Mouse (Mus musculus) CH12.LX (cell line): ENCODE measurements around the gene Depdc1b. TPM values are rescaled to one million over a fixed set of nuclear protein-coding genes. Genes with fewer than 3 reads are reported as not detected.

Experiments
- DNase-seq: peaks from one replicate; pipeline ENCODE4 v3.0.0-alpha.2; 2013; ENCODE audit errors: extremely low read depth
- H3K27ac ChIP-seq: 2 replicates; pipeline ENCODE4 v1.5.1; 2012; ENCODE audit warnings: low read depth, mild to moderate bottlenecking, control low read depth, moderate library complexity; ENCODE audit not compliant: insufficient read depth
- H3K27me3 ChIP-seq: replicated peaks from 2 replicates; pipeline ENCODE3; 2012; ENCODE audit warnings: inconsistent platforms
- H3K36me3 ChIP-seq, 2 experiments: replicated peaks in 1 of 2; 2 replicates each; pipeline versions ENCODE3 to v1.6.1; 2012; ENCODE audit warnings: inconsistent platforms in 1 of 2, low read length in 1 of 2, mild to moderate bottlenecking in 1 of 2, mixed read lengths in 1 of 2, moderate library complexity in 1 of 2; ENCODE audit not compliant: control insufficient read depth in 1 of 2, insufficient read depth in 1 of 2
- H3K4me1 ChIP-seq, 2 experiments: 2 replicates each; pipeline ENCODE4 v1.6.1; 2012; ENCODE audit warnings: inconsistent platforms in 1 of 2, moderate library complexity in 1 of 2; ENCODE audit not compliant: insufficient read depth in 2 of 2, control insufficient read depth in 1 of 2
- H3K4me2 ChIP-seq: 2 replicates; pipeline ENCODE4 v1.6.1; 2012; ENCODE audit warnings: low read depth, mild to moderate bottlenecking, control low read depth; ENCODE audit not compliant: poor library complexity, insufficient read depth, severe bottlenecking
- H3K4me3 ChIP-seq, 3 experiments: fragments of 150-350 bp in 1 of 3; sonication (generic) in 1 of 3; replicated peaks in 1 of 3; 2 replicates each; pipeline versions ENCODE3 to v1.5.1; 2011 to 2012; ENCODE audit warnings: low read depth in 2 of 3, low read length in 2 of 3, mild to moderate bottlenecking in 2 of 3, moderate library complexity in 2 of 3, control low read depth in 1 of 3, improper control_type of control experiment in 1 of 3, inconsistent platforms in 1 of 3, mixed read lengths in 1 of 3; ENCODE audit not compliant: poor library complexity in 1 of 3
- H3K79me2 ChIP-seq: replicated peaks from 2 replicates; pipeline ENCODE4 v1.6.1; 2012; ENCODE audit warnings: mild to moderate bottlenecking, moderate library complexity; ENCODE audit not compliant: control insufficient read depth, poor library complexity, insufficient read depth, severe bottlenecking; ENCODE audit errors: extremely low read depth
- H3K9ac ChIP-seq: 2 replicates; pipeline ENCODE4 v1.6.1; 2012; ENCODE audit warnings: low read depth, mild to moderate bottlenecking, control low read depth, moderate library complexity; ENCODE audit not compliant: insufficient read depth
- H3K9me3 ChIP-seq: replicated peaks from 2 replicates; pipeline ENCODE3; 2012; ENCODE audit warnings: low read length, inconsistent platforms, mixed read lengths
- BHLHE40 ChIP-seq: IDR thresholded peaks from 2 replicates; pipeline ENCODE4 v1.6.1; 2011; ENCODE audit warnings: mild to moderate bottlenecking, low read depth, low read length, improper control_type of control experiment
- CHD1 ChIP-seq: IDR thresholded peaks from 2 replicates; pipeline ENCODE4 v1.6.1; 2012; ENCODE audit warnings: low read depth, low read length, improper control_type of control experiment, inconsistent platforms
- CHD2 ChIP-seq: IDR thresholded peaks from 2 replicates; pipeline ENCODE4 v1.6.1; 2011; ENCODE audit warnings: low read length, improper control_type of control experiment
- CTCF ChIP-seq, 2 experiments: IDR thresholded peaks in 1 of 2; conservative IDR thresholded peaks in 1 of 2; 2 replicates each; pipeline ENCODE4 v1.5.1; 2011 to 2012; ENCODE audit warnings: low read depth in 2 of 2, low read length in 2 of 2, improper control_type of control experiment in 1 of 2, inconsistent platforms in 1 of 2, mild to moderate bottlenecking in 1 of 2, moderate library complexity in 1 of 2
- E2F4 ChIP-seq: IDR thresholded peaks from 2 replicates; pipeline ENCODE4 v1.6.1; 2011; ENCODE audit warnings: low read depth, low read length, improper control_type of control experiment; ENCODE audit not compliant: insufficient replicate concordance
- EP300 ChIP-seq: IDR thresholded peaks from 2 replicates; pipeline ENCODE4 v1.6.1; 2011; ENCODE audit warnings: low read length, improper control_type of control experiment
- ETS1 ChIP-seq: conservative IDR thresholded peaks from 2 replicates; pipeline ENCODE4 v1.6.1; 2012; ENCODE audit warnings: low read depth, mild to moderate bottlenecking, inconsistent platforms, low read length, improper control_type of control experiment, moderate library complexity
- GABPA ChIP-seq: IDR thresholded peaks from 2 replicates; pipeline ENCODE4 v1.6.1; 2012; ENCODE audit warnings: low read depth, low read length, improper control_type of control experiment, inconsistent platforms; ENCODE audit not compliant: insufficient replicate concordance
- IRF4 ChIP-seq: IDR thresholded peaks from 2 replicates; pipeline ENCODE4 v1.6.1; 2014; ENCODE audit warnings: low read depth, mild to moderate bottlenecking, inconsistent platforms, low read length, improper control_type of control experiment
- JUN ChIP-seq: IDR thresholded peaks from 2 replicates; pipeline ENCODE4 v1.6.1; 2011; ENCODE audit warnings: low read depth, mild to moderate bottlenecking, low read length, improper control_type of control experiment, moderate library complexity; ENCODE audit not compliant: insufficient read depth
- JUND ChIP-seq: conservative IDR thresholded peaks from 2 replicates; pipeline ENCODE4 v1.6.1; 2011; ENCODE audit warnings: low read depth, low read length, improper control_type of control experiment
- MAX ChIP-seq: IDR thresholded peaks from 2 replicates; pipeline ENCODE4 v1.6.1; 2011; ENCODE audit warnings: low read length, improper control_type of control experiment
- MAZ ChIP-seq: IDR thresholded peaks from 2 replicates; pipeline ENCODE4 v1.6.1; 2012; ENCODE audit warnings: low read depth, mild to moderate bottlenecking, inconsistent platforms, low read length, improper control_type of control experiment, moderate library complexity
- MEF2A ChIP-seq: IDR thresholded peaks from 2 replicates; pipeline ENCODE4 v1.6.1; 2014; ENCODE audit warnings: low read depth, mild to moderate bottlenecking, inconsistent platforms, low read length, improper control_type of control experiment, borderline replicate concordance
- MXI1 ChIP-seq: IDR thresholded peaks from 2 replicates; pipeline ENCODE4 v1.6.1; 2011; ENCODE audit warnings: mild to moderate bottlenecking, low read depth, low read length, improper control_type of control experiment
- MYC ChIP-seq: IDR thresholded peaks from 2 replicates; pipeline ENCODE4 v1.6.1; 2011; ENCODE audit warnings: low read depth, mild to moderate bottlenecking, improper control_type of control experiment, low read length
- NELFE ChIP-seq: IDR thresholded peaks from 2 replicates; pipeline ENCODE4 v1.6.1; 2011; ENCODE audit warnings: low read depth, low read length, improper control_type of control experiment
- POLR2A ChIP-seq: IDR thresholded peaks from 2 replicates; pipeline ENCODE4 v1.6.1; 2011; ENCODE audit warnings: low read depth, mild to moderate bottlenecking, improper control_type of control experiment, low read length
- RAD21 ChIP-seq: IDR thresholded peaks from 2 replicates; pipeline ENCODE4 v1.6.1; 2011; ENCODE audit warnings: low read depth, mild to moderate bottlenecking, low read length, improper control_type of control experiment, moderate library complexity
- SIN3A ChIP-seq: IDR thresholded peaks from 2 replicates; pipeline ENCODE4 v1.6.1; 2012; ENCODE audit warnings: low read length, improper control_type of control experiment, inconsistent platforms
- TBP ChIP-seq: conservative IDR thresholded peaks from 2 replicates; pipeline ENCODE4 v1.6.1; 2011; ENCODE audit warnings: low read depth, low read length, improper control_type of control experiment
- TCF12 ChIP-seq: IDR thresholded peaks from 2 replicates; pipeline ENCODE4 v1.6.1; 2014; ENCODE audit warnings: low read depth, mild to moderate bottlenecking, inconsistent platforms, low read length, improper control_type of control experiment
- ZMIZ1 ChIP-seq: IDR thresholded peaks from 2 replicates; pipeline ENCODE4 v1.6.1; 2012; ENCODE audit warnings: low read depth, mild to moderate bottlenecking, inconsistent platforms, low read length, improper control_type of control experiment
- ZNF384 ChIP-seq: IDR thresholded peaks from 2 replicates; pipeline ENCODE4 v1.6.1; 2012; ENCODE audit warnings: low read depth, low read length, improper control_type of control experiment, inconsistent platforms
- dilution Hi-C: fragments of 300-500 bp; cut with MboI; formaldehyde crosslinking; loops from 2 replicates; pipeline ENCODE4 v1.14.3; 2020; ENCODE audit warnings: low sequenced_read_pairs; ENCODE audit not compliant: extremely low pct_unique_long_range_greater_than_20kb, extremely low pct_ligation_motif_present
- in situ Hi-C: fragments of 300-500 bp; cut with MboI; formaldehyde crosslinking; loops from 3 replicates; pipeline ENCODE4 v1.14.3; 2019; ENCODE audit warnings: low sequenced_read_pairs, low pct_ligation_motif_present, low pct_unique_long_range_greater_than_20kb, mixed read lengths
- polyA plus RNA-seq: library from polyadenylated mRNA; unstranded; fragments of >175 nt; gene quantifications from 2 replicates; pipeline ENCODE4 v1.2.1, GENCODE M21; 2012; ENCODE audit warnings: low read depth; ENCODE audit not compliant: insufficient read length
- total RNA-seq, 2 experiments: library from RNA; depleted of rRNA; stranded (reverse); fragments of 300-350 nt in 1 of 2; fragments of >200 nt in 1 of 2; gene quantifications; 2 replicates each; pipeline ENCODE4 v1.2.3; 2012 to 2014

Gene Depdc1b
- total and polyA plus RNA-seq, 3 experiments, result 11.1 to 17.8 (median 15.7) TPM

DNA sequence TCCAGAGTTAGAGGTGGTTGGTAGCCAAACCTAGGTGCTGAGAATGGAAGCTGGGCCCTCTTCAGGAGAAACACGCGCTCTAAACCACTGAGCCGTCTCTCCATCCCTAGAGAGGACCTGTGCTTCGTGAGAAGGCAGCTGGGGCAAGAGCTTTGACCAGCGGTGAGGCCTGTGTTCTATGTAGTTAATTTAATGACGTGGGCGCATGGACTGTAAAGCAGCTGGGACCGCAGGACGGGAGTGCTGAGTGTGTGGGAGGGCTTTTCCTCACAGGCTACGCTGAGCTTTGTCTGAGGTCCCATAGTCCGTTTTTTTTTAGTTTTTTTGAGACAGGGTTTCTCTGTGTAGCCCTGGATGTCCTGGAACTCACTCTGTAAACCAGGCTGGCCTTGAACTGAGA lies 20.1 kb downstream of the Depdc1b start:
- Histone ChIP-seq H3K4me2 (peak overlapping the region; percentile 30; the same call in 1 of the 2 replicates), H3K36me3 (peaks cover 6 to 28% of the 10 kb centered on the region in 2 experiments), H3K79me2 (no peaks in the 10 kb centered on the region; the same call in 1 of the 2 replicates), H3K4me3 (peak overlapping the region in 1 of 3 experiments; percentile 26), H3K4me1 (peaks cover 13 to 57% of the 10 kb centered on the region in 2 experiments), H3K27me3 (no peaks in the 10 kb centered on the region), H3K27ac (peak overlapping the region; percentile 60), H3K9ac (no peak overlapping the region), H3K9me3 (peaks cover 3% of the 10 kb centered on the region)
- TF ChIP-seq IRF4, result 0 out of 2 replicates have a peak, but pooled peaks have one; percentile 14
- TF ChIP-seq CTCF (conservative IDR thresholded peaks at IDR 0.05 in 1 of 2, IDR thresholded peaks at IDR 0.05 in 1 of 2; ENCODE audit: low read depth in 2 of 2, low read length in 2 of 2), result no peak
- TF ChIP-seq ETS1, result peak; percentile 82
- TF ChIP-seq TCF12, result peak; percentile 80
- TF ChIP-seq EP300, result peak; percentile 50; the same call in 1 of the 2 replicates
- TF ChIP-seq MAX, result peak; percentile 68
- TF ChIP-seq MEF2A, result peak; percentile 39; the same call in 1 of the 2 replicates
- TF ChIP-seq GABPA, result no peak
- no peak; the same call in 1 of the 2 replicates for TF ChIP-seq JUND
- TF ChIP-seq POLR2A, result peak; percentile 56; the same call in 1 of the 2 replicates
- peak; percentile 60 for TF ChIP-seq SIN3A
- 0 out of 2 replicates have a peak, but pooled peaks have one; percentile 39 for TF ChIP-seq CHD2
- no peak for TF ChIP-seq RAD21
- 0 out of 2 replicates have a peak, but pooled peaks have one; percentile 19 for TF ChIP-seq TBP
- TF ChIP-seq BHLHE40, result peak; percentile 66
- no peak for TF ChIP-seq JUN
- TF ChIP-seq MAZ, result no peak
- TF ChIP-seq E2F4, result no peak
- peak; percentile 72 for TF ChIP-seq MYC
- peak; percentile 73 for TF ChIP-seq ZNF384
- peak; percentile 42; the same call in 1 of the 2 replicates for TF ChIP-seq NELFE
- TF ChIP-seq CHD1, result no peak
- TF ChIP-seq MXI1, result no peak
- TF ChIP-seq ZMIZ1, result peak; percentile 49; the same call in 1 of the 2 replicates
- in situ Hi-C loops (no loop called here), dilution Hi-C loops (no loop called here)
- DNase-seq, result peak; percentile 86
